Mouse (Mus musculus): ENCODE results near the gene Ano1. TPM values are rescaled to one million over a fixed set of nuclear protein-coding genes. Genes with fewer than 3 reads are reported as not detected.

Gene Ano1
- polyA plus RNA-seq, 2 experiments: 8.9 to 11.5 TPM

GRCm38 (mm10) chr7:144615343-144615742 lies 136.4 kb downstream of the Ano1 start:
- WGBS: 80% methylated on average over 6 of the region's 6 CpGs
- Histone ChIP-seq H3K36me3 (ENCODE audit: control insufficient read depth, insufficient read depth, low read length) (no peaks in the 10 kb centered on the region), H3K27me3 (ENCODE audit: control insufficient read depth, insufficient read depth, low read length) (no peaks in the 10 kb centered on the region), H3K9ac (ENCODE audit: low read depth, low read length, severe bottlenecking) (no peak overlapping the region), H3K4me3 (replicated peaks; ENCODE audit: low read length) (no peak overlapping the region), H3K9me3 (ENCODE audit: control insufficient read depth, low read length) (no peaks in the 10 kb centered on the region), H3K27ac (replicated peaks; ENCODE audit: low read depth, low read length) (no peak overlapping the region), H3K4me2 (replicated peaks; ENCODE audit: low read depth, low read length, severe bottlenecking) (no peak overlapping the region), H3K4me1 (ENCODE audit: control insufficient read depth, insufficient read depth, low read length) (no peaks in the 10 kb centered on the region)
- DNase-seq (ENCODE audit: low spot score) (no peak), ATAC-seq (ENCODE audit: low FRiP score, low read depth) (no peak)
- no peak for TF ChIP-seq POLR2A (IDR thresholded peaks at IDR 0.05; ENCODE audit: borderline replicate concordance, extremely low read depth, insufficient read depth, insufficient read length)

DNA sequence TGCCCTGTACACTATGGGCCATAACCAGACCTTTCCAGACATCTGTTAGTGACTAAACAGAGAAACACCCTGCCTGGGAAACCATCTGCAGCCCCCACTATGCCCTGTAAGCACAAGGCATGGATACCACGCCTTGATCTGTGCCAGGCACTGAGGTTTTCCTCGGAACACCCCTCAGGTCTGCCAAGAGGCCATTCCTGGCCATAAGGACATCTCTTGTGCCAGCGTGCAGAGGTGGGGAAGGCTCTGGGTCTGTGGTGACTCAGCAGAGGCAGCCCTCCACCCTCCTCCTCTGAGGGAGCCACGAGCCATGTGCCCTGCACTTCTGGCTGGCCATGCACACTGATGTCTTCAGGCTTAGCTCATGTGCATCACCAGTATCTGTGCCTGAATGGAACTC lies 138.9 kb downstream of the Ano1 start:
- Histone ChIP-seq H3K27ac (replicated peaks; ENCODE audit: low read depth, low read length) (no peak overlapping the region), H3K4me1 (ENCODE audit: control insufficient read depth, insufficient read depth, low read length) (no peaks in the 10 kb centered on the region), H3K9ac (ENCODE audit: low read depth, low read length, severe bottlenecking) (no peak overlapping the region), H3K27me3 (ENCODE audit: control insufficient read depth, insufficient read depth, low read length) (no peaks in the 10 kb centered on the region), H3K4me2 (replicated peaks; ENCODE audit: low read depth, low read length, severe bottlenecking) (no peak overlapping the region), H3K4me3 (replicated peaks; ENCODE audit: low read length) (no peak overlapping the region), H3K36me3 (ENCODE audit: control insufficient read depth, insufficient read depth, low read length) (no peaks in the 10 kb centered on the region), H3K9me3 (ENCODE audit: control insufficient read depth, low read length) (no peaks in the 10 kb centered on the region)
- ATAC-seq (ENCODE audit: low FRiP score, low read depth): no peak
- no peak for TF ChIP-seq POLR2A (IDR thresholded peaks at IDR 0.05; ENCODE audit: borderline replicate concordance, extremely low read depth, insufficient read depth, insufficient read length)
- 75% methylated on average over 4 of the region's 4 CpGs for WGBS
- no peak for DNase-seq (ENCODE audit: low spot score)

GRCm38 (mm10) chr7:144612351-144612750 lies 139.4 kb downstream of the Ano1 start:
- Histone ChIP-seq H3K9ac (ENCODE audit: low read depth, low read length, severe bottlenecking) (no peak overlapping the region), H3K4me2 (replicated peaks; ENCODE audit: low read depth, low read length, severe bottlenecking) (no peak overlapping the region), H3K9me3 (ENCODE audit: control insufficient read depth, low read length) (no peaks in the 10 kb centered on the region), H3K27me3 (ENCODE audit: control insufficient read depth, insufficient read depth, low read length) (no peaks in the 10 kb centered on the region), H3K4me3 (replicated peaks; ENCODE audit: low read length) (no peak overlapping the region), H3K27ac (replicated peaks; ENCODE audit: low read depth, low read length) (no peak overlapping the region), H3K36me3 (ENCODE audit: control insufficient read depth, insufficient read depth, low read length) (no peaks in the 10 kb centered on the region), H3K4me1 (ENCODE audit: control insufficient read depth, insufficient read depth, low read length) (no peaks in the 10 kb centered on the region)
- WGBS: 76% methylated on average over 4 of the region's 4 CpGs
- TF ChIP-seq POLR2A (IDR thresholded peaks at IDR 0.05; ENCODE audit: borderline replicate concordance, extremely low read depth, insufficient read depth, insufficient read length): no peak
- DNase-seq (ENCODE audit: low spot score) (no peak), ATAC-seq (ENCODE audit: low FRiP score, low read depth) (no peak)

DNA sequence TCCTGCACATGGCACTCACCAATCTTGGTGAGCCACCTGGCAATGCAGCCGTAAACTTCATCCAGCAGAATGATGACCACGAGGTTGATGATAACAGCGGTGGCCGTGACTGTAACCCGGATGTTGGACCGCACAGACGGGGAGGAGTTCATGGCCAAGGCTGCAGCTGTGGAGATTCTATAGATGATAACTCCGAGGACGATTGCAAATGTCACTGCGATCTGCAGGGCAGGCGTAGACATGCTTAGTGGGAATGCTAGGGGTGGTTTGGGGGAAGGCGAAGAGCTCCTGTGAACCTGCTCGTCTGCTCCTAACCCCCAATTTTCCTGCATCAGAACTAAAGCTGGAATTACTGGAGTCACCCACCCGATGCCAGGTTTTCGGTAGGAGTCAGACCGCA lies 140.2 kb downstream of the Ano1 start:
- no peak overlapping the region for H3K4me2 ChIP-seq (replicated peaks; ENCODE audit: low read depth, low read length, severe bottlenecking)
- H3K9ac ChIP-seq (ENCODE audit: low read depth, low read length, severe bottlenecking): no peak overlapping the region
- H3K27me3 ChIP-seq (ENCODE audit: control insufficient read depth, insufficient read depth, low read length): no peaks in the 10 kb centered on the region
- H3K36me3 ChIP-seq (ENCODE audit: control insufficient read depth, insufficient read depth, low read length): no peaks in the 10 kb centered on the region
- H3K27ac ChIP-seq (replicated peaks; ENCODE audit: low read depth, low read length): no peak overlapping the region
- TF ChIP-seq POLR2A (IDR thresholded peaks at IDR 0.05; ENCODE audit: borderline replicate concordance, extremely low read depth, insufficient read depth, insufficient read length): no peak
- WGBS: 78% methylated on average over 16 of the region's 16 CpGs
- no peak overlapping the region for H3K4me3 ChIP-seq (replicated peaks; ENCODE audit: low read length)
- no peak for ATAC-seq (ENCODE audit: low FRiP score, low read depth)
- H3K9me3 ChIP-seq (ENCODE audit: control insufficient read depth, low read length): no peaks in the 10 kb centered on the region
- no peak for DNase-seq (ENCODE audit: low spot score)
- H3K4me1 ChIP-seq (ENCODE audit: control insufficient read depth, insufficient read depth, low read length): no peaks in the 10 kb centered on the region

GRCm38 (mm10) chr7:144609568-144609967 lies 142.2 kb downstream of the Ano1 start:
- no peaks in the 10 kb centered on the region for H3K4me1 ChIP-seq (ENCODE audit: control insufficient read depth, insufficient read depth, low read length)
- no peak overlapping the region for H3K4me2 ChIP-seq (replicated peaks; ENCODE audit: low read depth, low read length, severe bottlenecking)
- no peak overlapping the region for H3K4me3 ChIP-seq (replicated peaks; ENCODE audit: low read length)
- TF ChIP-seq POLR2A (IDR thresholded peaks at IDR 0.05; ENCODE audit: borderline replicate concordance, extremely low read depth, insufficient read depth, insufficient read length): no peak
- no peak for ATAC-seq (ENCODE audit: low FRiP score, low read depth)
- no peaks in the 10 kb centered on the region for H3K36me3 ChIP-seq (ENCODE audit: control insufficient read depth, insufficient read depth, low read length)
- 88% methylated on average over 7 of the region's 7 CpGs for WGBS
- no peak overlapping the region for H3K27ac ChIP-seq (replicated peaks; ENCODE audit: low read depth, low read length)
- DNase-seq (ENCODE audit: low spot score): no peak
- no peaks in the 10 kb centered on the region for H3K9me3 ChIP-seq (ENCODE audit: control insufficient read depth, low read length)
- no peak overlapping the region for H3K9ac ChIP-seq (ENCODE audit: low read depth, low read length, severe bottlenecking)
- no peaks in the 10 kb centered on the region for H3K27me3 ChIP-seq (ENCODE audit: control insufficient read depth, insufficient read depth, low read length)

DNA sequence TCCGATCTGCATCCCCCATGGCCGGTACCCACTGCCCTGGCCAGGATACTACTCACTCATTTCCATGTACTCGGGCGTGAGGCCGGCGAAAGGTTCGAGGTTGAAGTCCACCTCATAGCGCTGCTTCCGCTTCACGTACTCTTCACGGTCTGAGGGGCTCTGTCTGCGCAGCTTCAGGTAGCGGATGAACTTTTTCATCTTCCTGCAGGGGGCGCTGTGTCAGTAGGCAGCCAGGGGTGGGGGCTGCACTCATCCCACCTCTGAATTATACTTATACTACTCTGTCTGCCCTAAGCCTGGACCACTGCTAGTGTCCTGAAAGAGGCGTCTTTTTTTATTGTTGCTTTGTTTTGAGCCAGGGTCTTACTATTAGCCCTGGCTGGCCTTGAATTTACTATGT lies 143.9 kb downstream of the Ano1 start:
- 90% methylated on average over 15 of the region's 15 CpGs for WGBS
- H3K4me3 ChIP-seq (replicated peaks; ENCODE audit: low read length): no peak overlapping the region
- H3K27ac ChIP-seq (replicated peaks; ENCODE audit: low read depth, low read length): no peak overlapping the region
- no peak overlapping the region for H3K9ac ChIP-seq (ENCODE audit: low read depth, low read length, severe bottlenecking)
- ATAC-seq (ENCODE audit: low FRiP score, low read depth) (no peak), DNase-seq (ENCODE audit: low spot score) (no peak)
- no peak for TF ChIP-seq POLR2A (IDR thresholded peaks at IDR 0.05; ENCODE audit: borderline replicate concordance, extremely low read depth, insufficient read depth, insufficient read length)
- no peaks in the 10 kb centered on the region for H3K9me3 ChIP-seq (ENCODE audit: control insufficient read depth, low read length)
- H3K36me3 ChIP-seq (ENCODE audit: control insufficient read depth, insufficient read depth, low read length): no peaks in the 10 kb centered on the region
- H3K27me3 ChIP-seq (ENCODE audit: control insufficient read depth, insufficient read depth, low read length): no peaks in the 10 kb centered on the region
- H3K4me1 ChIP-seq (ENCODE audit: control insufficient read depth, insufficient read depth, low read length): no peaks in the 10 kb centered on the region
- no peak overlapping the region for H3K4me2 ChIP-seq (replicated peaks; ENCODE audit: low read depth, low read length, severe bottlenecking)
